ENCODE assay signal across 8 mouse cellular contexts in the genomic region with DNA sequence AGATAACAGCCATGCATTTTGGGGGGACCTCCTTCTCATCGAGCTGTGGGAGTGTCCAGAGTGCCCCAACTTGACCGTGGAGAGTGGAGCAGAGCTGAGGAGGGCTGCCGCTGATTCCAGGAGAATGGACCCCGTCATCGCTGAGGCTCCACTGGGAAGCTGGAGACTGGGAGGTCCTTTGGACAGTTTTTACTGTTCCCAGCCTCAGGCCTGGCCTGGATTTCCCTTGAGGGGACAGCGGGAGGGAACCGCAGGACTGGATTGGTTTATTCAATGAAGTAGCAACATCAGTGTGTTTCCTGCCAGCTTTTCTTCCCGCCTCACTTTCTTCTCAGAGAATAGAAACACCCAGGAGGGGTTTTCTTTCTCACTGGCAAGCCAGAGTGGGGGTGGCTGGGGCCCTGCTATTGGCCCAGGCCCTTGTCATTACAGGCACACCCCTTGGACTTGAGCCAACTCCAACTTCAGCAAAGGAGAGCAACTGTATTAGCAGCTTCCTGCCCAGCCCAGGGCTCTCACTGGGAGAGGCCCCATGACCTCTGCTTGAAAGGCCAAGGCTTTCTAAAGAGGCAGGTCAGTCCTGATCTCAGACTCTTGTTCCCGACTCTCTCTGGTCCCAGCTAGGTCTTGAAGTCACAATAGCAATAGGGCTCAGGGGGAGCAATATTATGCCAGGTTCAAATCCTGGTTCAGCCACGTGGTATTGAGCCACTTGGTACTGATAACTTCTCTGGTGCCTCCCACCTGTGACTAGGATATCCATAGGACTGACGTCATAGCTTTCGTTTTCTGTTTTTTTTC. TPM values are rescaled to one million over a fixed set of nuclear protein-coding genes. Genes with fewer than 3 reads are reported as not detected.
DNase-seq lines count a peak whose midpoint lies in the region; ATAC-seq and TF ChIP-seq lines count a peak whose summit lies in the region.

No protein-coding gene starts in this region.

- no peak overlapping the region for H3K9ac ChIP-seq in embryonic facial prominence, embryonic 15.5 days
- H3K9ac ChIP-seq in heart, embryonic 11.5 days (ENCODE audit: low read depth, low read length) = peak overlapping the region; percentile 52
- H3K9ac ChIP-seq in kidney, embryonic 15.5 days = no peak overlapping the region
- H3K9ac ChIP-seq in limb, embryonic 14.5 days (ENCODE audit: low read depth, low read length, severe bottlenecking) = peak overlapping the region; percentile 43
- no peak overlapping the region for H3K9ac ChIP-seq in midbrain, embryonic 14.5 days (replicated peaks; ENCODE audit: low read length)

- 8% methylated on average over 12 of the region's 12 CpGs for WGBS in embryonic facial prominence, embryonic 15.5 days
- 13% methylated on average over 12 of the region's 12 CpGs for WGBS in heart, embryonic 11.5 days (ENCODE audit: insufficient replicate concordance)
- 13% methylated on average over 12 of the region's 12 CpGs for WGBS in kidney, embryonic 15.5 days
- 6% methylated on average over 12 of the region's 12 CpGs for WGBS in limb, embryonic 14.5 days
- 8% methylated on average over 12 of the region's 12 CpGs for WGBS in midbrain, embryonic 14.5 days

- no peaks in the 10 kb centered on the region for H3K9me3 ChIP-seq in embryonic facial prominence, embryonic 15.5 days (replicated peaks)
- no peaks in the 10 kb centered on the region for H3K9me3 ChIP-seq in heart, embryonic 11.5 days (replicated peaks; ENCODE audit: control insufficient read depth, low read length)
- no peaks in the 10 kb centered on the region for H3K9me3 ChIP-seq in kidney, embryonic 15.5 days (replicated peaks)
- no peaks in the 10 kb centered on the region for H3K9me3 ChIP-seq in limb, embryonic 14.5 days (ENCODE audit: control insufficient read depth, low read length)
- no peaks in the 10 kb centered on the region for H3K9me3 ChIP-seq in midbrain, embryonic 14.5 days (ENCODE audit: control insufficient read depth, low read length)

- no peaks in the 10 kb centered on the region for H3K36me3 ChIP-seq in C2C12 (ENCODE audit: control insufficient read depth, insufficient read depth)
- H3K36me3 ChIP-seq in embryonic facial prominence, embryonic 15.5 days = no peaks in the 10 kb centered on the region
- H3K36me3 ChIP-seq in heart, embryonic 11.5 days (ENCODE audit: control insufficient read depth, insufficient read depth, low read length) = no peaks in the 10 kb centered on the region
- no peaks in the 10 kb centered on the region for H3K36me3 ChIP-seq in kidney, embryonic 15.5 days
- no peaks in the 10 kb centered on the region for H3K36me3 ChIP-seq in limb, embryonic 14.5 days (ENCODE audit: control insufficient read depth, insufficient read depth, low read length)
- no peaks in the 10 kb centered on the region for H3K36me3 ChIP-seq in midbrain, embryonic 14.5 days (ENCODE audit: control insufficient read depth, insufficient read depth, low read length)
- no peaks in the 10 kb centered on the region for H3K36me3 ChIP-seq in splenic B cell, adult 2 months (ENCODE audit: control insufficient read depth, insufficient read depth, low read length, poor library complexity, severe bottlenecking)

- H3K27me3 ChIP-seq in C2C12 (ENCODE audit: control insufficient read depth, insufficient read depth, insufficient read length) = no peaks in the 10 kb centered on the region
- no peaks in the 10 kb centered on the region for H3K27me3 ChIP-seq in embryonic facial prominence, embryonic 15.5 days
- no peaks in the 10 kb centered on the region for H3K27me3 ChIP-seq in heart, embryonic 11.5 days (ENCODE audit: control insufficient read depth, insufficient read depth, low read length)
- H3K27me3 ChIP-seq in kidney, embryonic 15.5 days = no peaks in the 10 kb centered on the region
- no peaks in the 10 kb centered on the region for H3K27me3 ChIP-seq in limb, embryonic 14.5 days (ENCODE audit: control insufficient read depth, insufficient read depth, low read length)
- no peaks in the 10 kb centered on the region for H3K27me3 ChIP-seq in midbrain, embryonic 14.5 days (ENCODE audit: control insufficient read depth, insufficient read depth, low read length)
- no peaks in the 10 kb centered on the region for H3K27me3 ChIP-seq in splenic B cell, adult 2 months (ENCODE audit: control insufficient read depth, insufficient read depth, low read length, poor library complexity, severe bottlenecking)

- peak; percentile 90 for DNase-seq in adrenal gland, postnatal 14 days
- peak; percentile 95 for DNase-seq in limb, embryonic 14.5 days (ENCODE audit: low spot score)
- peak; percentile 89 for DNase-seq in midbrain, embryonic 14.5 days
- peak; percentile 28 for DNase-seq in splenic B cell, adult 2 months (ENCODE audit: low read depth, low spot score)

- no peak overlapping the region for H3ac ChIP-seq in C2C12 (ENCODE audit: control insufficient read depth, insufficient read length, low read depth)

- H3K79me3 ChIP-seq in C2C12 (ENCODE audit: low read depth) = no peaks in the 10 kb centered on the region

- no peaks in the 10 kb centered on the region for H3K79me2 ChIP-seq in C2C12 (ENCODE audit: control insufficient read depth, insufficient read depth)

- peak overlapping the region; percentile 71 for H3K27ac ChIP-seq in embryonic facial prominence, embryonic 15.5 days (replicated peaks)
- H3K27ac ChIP-seq in heart, embryonic 11.5 days (ENCODE audit: low read depth, low read length) = peak overlapping the region; percentile 82
- peak overlapping the region; percentile 87 for H3K27ac ChIP-seq in kidney, embryonic 15.5 days
- peak overlapping the region; percentile 63 for H3K27ac ChIP-seq in limb, embryonic 14.5 days (replicated peaks; ENCODE audit: low read depth, low read length)
- peak overlapping the region; percentile 28 for H3K27ac ChIP-seq in midbrain, embryonic 14.5 days (replicated peaks; ENCODE audit: low read depth, low read length)

- peaks cover 35% of the 10 kb centered on the region for H3K4me1 ChIP-seq in embryonic facial prominence, embryonic 15.5 days
- H3K4me1 ChIP-seq in heart, embryonic 11.5 days (ENCODE audit: control insufficient read depth, insufficient read depth, low read length) = peaks cover 20% of the 10 kb centered on the region
- peaks cover 59% of the 10 kb centered on the region for H3K4me1 ChIP-seq in kidney, embryonic 15.5 days
- H3K4me1 ChIP-seq in limb, embryonic 14.5 days (ENCODE audit: control insufficient read depth, insufficient read depth, low read length) = peaks cover 23% of the 10 kb centered on the region
- 0 out of 2 replicates have a peak, but pooled peaks cover 3% of the 10 kb centered on the region for H3K4me1 ChIP-seq in midbrain, embryonic 14.5 days (ENCODE audit: control insufficient read depth, insufficient read depth, low read length)

- TF ChIP-seq CTCF in C2C12 (IDR thresholded peaks at IDR 0.05; ENCODE audit: control insufficient read depth, insufficient read depth, insufficient read length) = no peak

- TF ChIP-seq POLR2A in limb, embryonic 14.5 days (IDR thresholded peaks at IDR 0.05; ENCODE audit: borderline replicate concordance, extremely low read depth, insufficient read depth, insufficient read length) = no peak

- peak; percentile 81 for ATAC-seq in embryonic facial prominence, embryonic 15.5 days (ENCODE audit: insufficient number of reproducible peaks, low FRiP score, low TSS enrichment, low read depth)
- ATAC-seq in heart, embryonic 11.5 days (replicated peaks; ENCODE audit: insufficient number of reproducible peaks, low FRiP score, low TSS enrichment) = peak; percentile 91
- ATAC-seq in kidney, embryonic 15.5 days (replicated peaks; ENCODE audit: low FRiP score) = peak; percentile 94
- ATAC-seq in limb, embryonic 14.5 days (ENCODE audit: low FRiP score, low read depth) = peak; percentile 93
- peak; percentile 88 for ATAC-seq in midbrain, embryonic 14.5 days (ENCODE audit: low FRiP score, low TSS enrichment)

- no peak overlapping the region for H3K4me3 ChIP-seq in C2C12 (ENCODE audit: insufficient read depth, poor library complexity, severe bottlenecking)
- H3K4me3 ChIP-seq in embryonic facial prominence, embryonic 15.5 days (replicated peaks) = no peak overlapping the region
- no peak overlapping the region for H3K4me3 ChIP-seq in heart, embryonic 11.5 days (ENCODE audit: low read depth, low read length)
- H3K4me3 ChIP-seq in kidney, embryonic 15.5 days (replicated peaks) = no peak overlapping the region; the same call in 1 of the 2 replicates
- H3K4me3 ChIP-seq in limb, embryonic 14.5 days (replicated peaks; ENCODE audit: low read length) = no peak overlapping the region
- no peak overlapping the region for H3K4me3 ChIP-seq in midbrain, embryonic 14.5 days (replicated peaks; ENCODE audit: low read depth, low read length)

- H3K4me2 ChIP-seq in embryonic facial prominence, embryonic 15.5 days (replicated peaks) = peak overlapping the region; percentile 30
- peak overlapping the region; percentile 45 for H3K4me2 ChIP-seq in heart, embryonic 11.5 days
- H3K4me2 ChIP-seq in kidney, embryonic 15.5 days = peak overlapping the region; percentile 36
- peak overlapping the region; percentile 35 for H3K4me2 ChIP-seq in limb, embryonic 14.5 days (replicated peaks; ENCODE audit: low read depth, low read length, severe bottlenecking)
- no peak overlapping the region for H3K4me2 ChIP-seq in midbrain, embryonic 14.5 days (ENCODE audit: low read length)

TF ChIP-seq in C2C12, 6 proteins besides CTCF, POLR2A, EP300 and RAD21:
- TF ChIP-seq USF1 (IDR thresholded peaks at IDR 0.05; ENCODE audit: low read depth) (peak; percentile 19), MYOG (IDR thresholded peaks at IDR 0.05; ENCODE audit: control insufficient read depth, extremely low read depth, insufficient read length) (no peak), FOSL1 (IDR thresholded peaks at IDR 0.05; ENCODE audit: insufficient read depth, low read length, poor library complexity, severe bottlenecking) (no peak)

RNA-seq across cellular contexts. Expression of gene 1600014C23Rik, which starts 33.3 kb away (rescaled TPM):
- polyA plus RNA-seq in C2C12 (2012; fragmentation: generic; extraction: Trizol) = not detected
- not detected in 2 replicates for total RNA-seq in adrenal gland, postnatal 14 days (2021)
- 0.49 TPM in 1 of 2 replicates, not detected in the other for polyA plus RNA-seq in embryonic facial prominence, embryonic 15.5 days (2015; fragmentation: Nextera tagmentation; extraction: Ambion mirVana)
- 0.48 and 0.80 TPM in 2 replicates for polyA plus RNA-seq in heart, embryonic 11.5 days (2014; fragmentation: Nextera tagmentation; extraction: Ambion mirVana)
- 0.68 TPM in 1 of 2 replicates, not detected in the other for polyA plus RNA-seq in kidney, embryonic 15.5 days (2015; fragmentation: Nextera tagmentation; extraction: Ambion mirVana)
- polyA plus RNA-seq in limb, embryonic 14.5 days (2012; rRNA removed) = 0.15 TPM in 1 of 2 replicates, not detected in the other
- polyA plus RNA-seq in limb, embryonic 14.5 days (2014; fragmentation: Nextera tagmentation; extraction: Ambion mirVana) = 0.58 TPM in 1 of 2 replicates, not detected in the other
- polyA plus RNA-seq in midbrain, embryonic 14.5 days (2014; fragmentation: Nextera tagmentation; extraction: Ambion mirVana) = 0.47 TPM in 1 of 2 replicates, not detected in the other

Comparison
In these comparisons a context has a peak if more than half of its experiments do, and no peak if none do; other contexts are left out.
1. DNase-seq: peak in every context shown above with its lines; median percentile 95 in limb, embryonic 14.5 days; 90 in adrenal gland, postnatal 14 days; 89 in midbrain, embryonic 14.5 days; 28 in splenic B cell, adult 2 months.
2. H3K27ac ChIP-seq: peak in every context shown above with its lines; median percentile 87 in kidney, embryonic 15.5 days; 82 in heart, embryonic 11.5 days; 71 in embryonic facial prominence, embryonic 15.5 days; 63 in limb, embryonic 14.5 days; 28 in midbrain, embryonic 14.5 days.
3. H3K9ac ChIP-seq: peak in heart, embryonic 11.5 days (single experiment) and limb, embryonic 14.5 days (single experiment); none in embryonic facial prominence, embryonic 15.5 days (single experiment), kidney, embryonic 15.5 days (single experiment) and midbrain, embryonic 14.5 days (single experiment).
4. Peak in every context shown above with its lines, with median percentiles within 50 percentile points of each other: ATAC-seq.